Mouse (Mus musculus): ENCODE measurements at regions not wholly inside any gene's neighbourhood (a gene's known extent, or its start where the extent isn't known, plus 50 kb on each side); places are given as distances from the start of the nearest gene placed in this dataset.

GRCm38 (mm10) chr7:124676854-124677515, 694.3 kb downstream of the Hs3st4 start:
- no peak for DNase-seq (ENCODE audit: low spot score)

- DNase-seq (ENCODE audit: low spot score): no peak
Observed at GRCm38 (mm10) chr7:124680561-124680960, 697.9 kb downstream of the Hs3st4 start.

GRCm38 (mm10) chr7:124681212-124681611, 698.5 kb downstream of the Hs3st4 start:
- DNase-seq (ENCODE audit: low spot score): no peak

- DNase-seq (ENCODE audit: low spot score): no peak
Observed at GRCm38 (mm10) chr7:124681820-124682219, 699.2 kb downstream of the Hs3st4 start.

- peak; percentile 7 for DNase-seq (ENCODE audit: low spot score)
Observed at GRCm38 (mm10) chr7:124685424-124685823, 702.8 kb downstream of the Hs3st4 start.

GRCm38 (mm10) chr7:124704163-124704824, 721.6 kb downstream of the Hs3st4 start:
- DNase-seq (ENCODE audit: low spot score): no peak

GRCm38 (mm10) chr7:124707143-124707542, 724.5 kb downstream of the Hs3st4 start:
- no peak for DNase-seq (ENCODE audit: low spot score)

- DNase-seq (ENCODE audit: low spot score): no peak
Observed at GRCm38 (mm10) chr7:124708771-124709485, 726.3 kb downstream of the Hs3st4 start.

- no peak for DNase-seq (ENCODE audit: low spot score)
Observed at GRCm38 (mm10) chr7:124720927-124721326, 723.5 kb upstream of the Kdm8 start.

GRCm38 (mm10) chr7:124742086-124742485, 702.4 kb upstream of the Kdm8 start:
- no peak for DNase-seq (ENCODE audit: low spot score)

- no peak for DNase-seq (ENCODE audit: low spot score)
Observed at GRCm38 (mm10) chr7:124746321-124746720, 698.2 kb upstream of the Kdm8 start.

GRCm38 (mm10) chr7:124748396-124748795, 696.1 kb upstream of the Kdm8 start:
- DNase-seq (ENCODE audit: low spot score): no peak

GRCm38 (mm10) chr7:124759084-124759483, 685.4 kb upstream of the Kdm8 start:
- DNase-seq (ENCODE audit: low spot score): no peak

- no peak for DNase-seq (ENCODE audit: low spot score)
Observed at GRCm38 (mm10) chr7:124777822-124778221, 666.7 kb upstream of the Kdm8 start.

- DNase-seq (ENCODE audit: low spot score): no peak
Observed at GRCm38 (mm10) chr7:124782816-124783215, 661.7 kb upstream of the Kdm8 start.

GRCm38 (mm10) chr7:124784995-124785394, 659.5 kb upstream of the Kdm8 start:
- DNase-seq (ENCODE audit: low spot score): no peak

GRCm38 (mm10) chr7:124785896-124786295, 658.6 kb upstream of the Kdm8 start:
- DNase-seq (ENCODE audit: low spot score): no peak

- DNase-seq (ENCODE audit: low spot score): no peak
Observed at GRCm38 (mm10) chr7:124788781-124789180, 655.7 kb upstream of the Kdm8 start.

- no peak for DNase-seq (ENCODE audit: low spot score)
Observed at GRCm38 (mm10) chr7:124803101-124803500, 641.4 kb upstream of the Kdm8 start.

- no peak for DNase-seq (ENCODE audit: low spot score)
Observed at GRCm38 (mm10) chr7:124834692-124835091, 609.8 kb upstream of the Kdm8 start.

GRCm38 (mm10) chr7:124836531-124836930, 607.9 kb upstream of the Kdm8 start:
- no peak for DNase-seq (ENCODE audit: low spot score)

GRCm38 (mm10) chr7:124855056-124855455, 589.4 kb upstream of the Kdm8 start:
- no peak for DNase-seq (ENCODE audit: low spot score)

GRCm38 (mm10) chr7:124857106-124857505, 587.4 kb upstream of the Kdm8 start:
- no peak for DNase-seq (ENCODE audit: low spot score)
